Mouse (Mus musculus) kidney, postnatal 10 days (tissue): ENCODE measurements around the gene Rftn1.
"Not testable (repeated sequence)": the region's sequence is repeated elsewhere in the genome, so short reads cannot be mapped to it uniquely, and the experiment has no call there.

ENCODE experiments used
- DNase-seq: peaks from one replicate; pipeline ENCODE4 v3.0.0; 2021; ENCODE audit warnings: mixed read lengths

Gene Rftn1

GRCm38 (mm10) chr17:50190131-50191015, at the start of gene Rftn1:
Rftn1 (minus strand) TSS chr17:50190674.
- peak; percentile 81 for DNase-seq

GRCm38 (mm10) chr17:50237818-50238610, 47.5 kb upstream of the Rftn1 start:
- DNase-seq: no peak

- DNase-seq: peak; percentile 88
These were observed 46.9 kb upstream of the Rftn1 start for GRCm38 (mm10) chr17:50237436-50237709.

GRCm38 (mm10) chr17:50236702-50237435, 46.4 kb upstream of the Rftn1 start:
- DNase-seq: no peak

- no peak for DNase-seq
These were observed 45.6 kb upstream of the Rftn1 start for GRCm38 (mm10) chr17:50235943-50236701.

GRCm38 (mm10) chr17:50233956-50234355, 43.5 kb upstream of the Rftn1 start:
- DNase-seq: no peak

- DNase-seq: no peak
These were observed 42.3 kb upstream of the Rftn1 start for GRCm38 (mm10) chr17:50232821-50233220.

- DNase-seq: peak; percentile 15
These were observed 40.7 kb upstream of the Rftn1 start for GRCm38 (mm10) chr17:50231206-50231605.

GRCm38 (mm10) chr17:50229534-50229933, 39.1 kb upstream of the Rftn1 start:
- no peak for DNase-seq

- DNase-seq: no peak
These were observed 36.9 kb upstream of the Rftn1 start for GRCm38 (mm10) chr17:50227366-50227765.

GRCm38 (mm10) chr17:50224718-50225117, 34.2 kb upstream of the Rftn1 start:
- peak; percentile 16 for DNase-seq

GRCm38 (mm10) chr17:50217978-50218377, 27.5 kb upstream of the Rftn1 start:
- DNase-seq: no peak

- DNase-seq: no peak
These were observed 24.6 kb upstream of the Rftn1 start for GRCm38 (mm10) chr17:50215104-50215503.

GRCm38 (mm10) chr17:50213117-50213516, 22.6 kb upstream of the Rftn1 start:
- DNase-seq: no peak

GRCm38 (mm10) chr17:50211816-50212215, 21.3 kb upstream of the Rftn1 start:
- no peak for DNase-seq

GRCm38 (mm10) chr17:50209831-50210230, 19.4 kb upstream of the Rftn1 start:
- DNase-seq: no peak

- no peak for DNase-seq
These were observed 17.9 kb upstream of the Rftn1 start for GRCm38 (mm10) chr17:50208137-50209045.

- DNase-seq: not testable (repeated sequence)
These were observed 15.8 kb upstream of the Rftn1 start for GRCm38 (mm10) chr17:50206262-50206661.

GRCm38 (mm10) chr17:50205840-50206239, 15.4 kb upstream of the Rftn1 start:
- DNase-seq: not testable (repeated sequence)

- DNase-seq: no peak
These were observed 14.8 kb upstream of the Rftn1 start for GRCm38 (mm10) chr17:50205152-50205782.
